Mouse (Mus musculus): ENCODE results near the gene Snrnp25. TPM values are rescaled to one million over a fixed set of nuclear protein-coding genes. Genes with fewer than 3 reads are reported as not detected.

Snrnp25 gene
- polyA plus RNA-seq, 1 experiment = not detected

GRCm38 (mm10) chr11:32190119-32190518 lies 15.1 kb upstream of the Snrnp25 start:
- no peaks in the 10 kb centered on the region for H3K4me1 ChIP-seq (ENCODE audit: control insufficient read depth, insufficient read depth, low read length)
- no peak overlapping the region for H3K27ac ChIP-seq (ENCODE audit: insufficient read depth, low read depth, low read length)
- TF ChIP-seq POLR2A (IDR thresholded peaks at IDR 0.05; ENCODE audit: insufficient read depth, low read depth, low read length) = no peak
- H3K4me3 ChIP-seq (ENCODE audit: insufficient read depth, low read depth, low read length) = no peak overlapping the region
- WGBS = 86% methylated on average over 9 of the region's 9 CpGs

- Histone ChIP-seq H3K4me3 (ENCODE audit: insufficient read depth, low read depth, low read length) (no peak overlapping the region), H3K27ac (ENCODE audit: insufficient read depth, low read depth, low read length) (no peak overlapping the region), H3K4me1 (ENCODE audit: control insufficient read depth, insufficient read depth, low read length) (no peaks in the 10 kb centered on the region)
- 85% methylated on average over 13 of the region's 13 CpGs for WGBS
- TF ChIP-seq CTCF (IDR thresholded peaks at IDR 0.05; ENCODE audit: insufficient read depth, low read depth, low read length) (no peak), POLR2A (IDR thresholded peaks at IDR 0.05; ENCODE audit: insufficient read depth, low read depth, low read length) (no peak)
These were observed 14.6 kb upstream of the Snrnp25 start for GRCm38 (mm10) chr11:32190603-32191110.

GRCm38 (mm10) chr11:32193156-32193555 lies 12.1 kb upstream of the Snrnp25 start:
- no peak for TF ChIP-seq CTCF (IDR thresholded peaks at IDR 0.05; ENCODE audit: insufficient read depth, low read depth, low read length)
- TF ChIP-seq POLR2A (IDR thresholded peaks at IDR 0.05; ENCODE audit: insufficient read depth, low read depth, low read length) = no peak
- H3K4me3 ChIP-seq (ENCODE audit: insufficient read depth, low read depth, low read length) = no peak overlapping the region
- H3K27ac ChIP-seq (ENCODE audit: insufficient read depth, low read depth, low read length) = no peak overlapping the region
- 94% methylated on average over 10 of the region's 10 CpGs for whole genome bisulfite sequencing
- no peaks in the 10 kb centered on the region for H3K4me1 ChIP-seq (ENCODE audit: control insufficient read depth, insufficient read depth, low read length)

DNA sequence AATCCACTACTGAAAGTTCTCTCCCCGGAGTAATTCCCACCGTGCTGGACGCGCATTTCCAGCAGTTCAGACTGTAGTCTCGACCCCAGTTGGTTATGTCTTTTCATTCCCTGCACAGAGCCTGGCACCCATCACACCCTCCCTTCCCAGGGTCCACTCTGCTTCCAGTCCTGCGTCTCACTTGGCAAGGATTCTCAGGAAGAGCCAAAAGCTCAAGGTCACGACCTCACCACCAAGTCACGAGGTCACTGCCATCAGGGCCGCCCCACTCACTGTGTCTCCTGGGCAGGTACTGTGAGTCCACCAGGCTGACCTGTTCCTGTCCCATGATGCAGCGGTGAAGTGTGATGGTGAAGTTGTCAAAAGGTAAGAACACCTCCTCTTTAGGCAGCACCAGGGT lies 11.1 kb upstream of the Snrnp25 start:
- Histone ChIP-seq H3K4me3 (ENCODE audit: insufficient read depth, low read depth, low read length) (no peak overlapping the region), H3K27ac (ENCODE audit: insufficient read depth, low read depth, low read length) (no peak overlapping the region), H3K4me1 (ENCODE audit: control insufficient read depth, insufficient read depth, low read length) (no peaks in the 10 kb centered on the region)
- no peak for TF ChIP-seq CTCF (IDR thresholded peaks at IDR 0.05; ENCODE audit: insufficient read depth, low read depth, low read length)
- no peak for TF ChIP-seq POLR2A (IDR thresholded peaks at IDR 0.05; ENCODE audit: insufficient read depth, low read depth, low read length)
- 90% methylated on average over 10 of the region's 10 CpGs for WGBS

GRCm38 (mm10) chr11:32194626-32195025 lies 10.6 kb upstream of the Snrnp25 start:
- Histone ChIP-seq H3K4me1 (ENCODE audit: control insufficient read depth, insufficient read depth, low read length) (no peaks in the 10 kb centered on the region), H3K27ac (ENCODE audit: insufficient read depth, low read depth, low read length) (no peak overlapping the region), H3K4me3 (ENCODE audit: insufficient read depth, low read depth, low read length) (no peak overlapping the region)
- no peak for TF ChIP-seq POLR2A (IDR thresholded peaks at IDR 0.05; ENCODE audit: insufficient read depth, low read depth, low read length)
- TF ChIP-seq CTCF (IDR thresholded peaks at IDR 0.05; ENCODE audit: insufficient read depth, low read depth, low read length) = no peak
- WGBS = 88% methylated on average over 5 of the region's 5 CpGs

DNA sequence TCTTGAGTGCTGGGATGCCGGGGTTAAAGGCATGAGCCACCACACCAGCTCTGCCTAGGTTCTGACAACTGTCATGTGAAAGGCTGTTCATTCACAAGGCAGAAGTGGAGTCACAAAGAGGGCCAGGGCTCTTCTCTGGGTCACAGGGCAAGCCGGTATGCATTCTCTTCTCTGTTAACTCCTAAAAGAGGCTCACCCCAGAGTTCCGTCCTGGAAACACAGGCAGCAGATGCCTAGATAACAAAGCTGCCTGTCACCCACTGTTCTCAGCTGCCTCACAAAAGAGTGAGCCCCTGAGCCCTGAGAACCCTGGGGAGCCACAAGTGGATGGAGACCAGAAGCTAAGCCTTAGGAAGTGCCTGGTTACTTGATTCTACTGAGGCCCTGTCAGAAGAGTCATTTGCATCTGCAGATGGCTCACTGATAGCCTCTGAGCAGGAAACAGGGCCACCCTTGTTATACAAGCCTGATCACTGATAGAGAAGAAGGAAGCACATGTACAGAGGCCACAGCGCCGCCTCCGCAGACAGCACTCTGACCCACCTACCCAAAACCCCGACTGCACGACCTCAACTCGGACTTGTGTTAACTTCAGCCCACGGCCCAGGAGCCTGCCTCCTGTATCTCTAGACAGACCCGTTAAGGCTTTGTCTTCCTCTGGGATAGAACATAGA lies 9.2 kb upstream of the Snrnp25 start:
- no peak for TF ChIP-seq POLR2A (IDR thresholded peaks at IDR 0.05; ENCODE audit: insufficient read depth, low read depth, low read length)
- no peak for TF ChIP-seq CTCF (IDR thresholded peaks at IDR 0.05; ENCODE audit: insufficient read depth, low read depth, low read length)
- WGBS = 52% methylated on average over 11 of the region's 11 CpGs
- Histone ChIP-seq H3K4me1 (ENCODE audit: control insufficient read depth, insufficient read depth, low read length) (no peaks in the 10 kb centered on the region), H3K4me3 (ENCODE audit: insufficient read depth, low read depth, low read length) (no peak overlapping the region), H3K27ac (ENCODE audit: insufficient read depth, low read depth, low read length) (no peak overlapping the region)

GRCm38 (mm10) chr11:32196727-32197126 lies 8.5 kb upstream of the Snrnp25 start:
- H3K4me1 ChIP-seq (ENCODE audit: control insufficient read depth, insufficient read depth, low read length) = no peaks in the 10 kb centered on the region
- WGBS = 76% methylated on average over 6 of the region's 6 CpGs
- H3K27ac ChIP-seq (ENCODE audit: insufficient read depth, low read depth, low read length) = no peak overlapping the region
- TF ChIP-seq POLR2A (IDR thresholded peaks at IDR 0.05; ENCODE audit: insufficient read depth, low read depth, low read length) (no peak), CTCF (IDR thresholded peaks at IDR 0.05; ENCODE audit: insufficient read depth, low read depth, low read length) (no peak)
- H3K4me3 ChIP-seq (ENCODE audit: insufficient read depth, low read depth, low read length) = no peak overlapping the region

DNA sequence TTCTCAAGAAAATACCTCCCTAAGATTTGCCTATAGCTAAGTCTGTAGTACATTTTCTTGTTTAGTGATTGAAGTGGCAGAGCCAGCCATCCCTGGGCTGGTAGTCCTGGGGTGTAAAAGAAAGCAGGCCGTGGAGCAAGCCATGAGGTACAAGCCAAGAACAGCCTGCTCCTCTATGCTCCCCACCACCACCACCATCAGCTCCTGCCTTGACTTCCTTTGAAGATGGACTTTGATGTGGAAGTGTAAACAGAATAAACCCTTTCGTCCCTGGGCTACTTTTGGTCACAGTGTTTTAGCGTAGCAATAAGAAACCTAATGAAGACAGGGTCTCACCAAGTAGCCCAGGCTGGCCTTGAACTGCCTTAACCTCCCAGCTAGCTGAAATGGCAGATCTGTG lies 7.4 kb upstream of the Snrnp25 start:
- Histone ChIP-seq H3K4me3 (ENCODE audit: insufficient read depth, low read depth, low read length) (no peak overlapping the region), H3K27ac (ENCODE audit: insufficient read depth, low read depth, low read length) (no peak overlapping the region), H3K4me1 (ENCODE audit: control insufficient read depth, insufficient read depth, low read length) (no peaks in the 10 kb centered on the region)
- TF ChIP-seq CTCF (IDR thresholded peaks at IDR 0.05; ENCODE audit: insufficient read depth, low read depth, low read length) (no peak), POLR2A (IDR thresholded peaks at IDR 0.05; ENCODE audit: insufficient read depth, low read depth, low read length) (no peak)
- WGBS = 80% methylated on average over 3 of the region's 3 CpGs

DNA sequence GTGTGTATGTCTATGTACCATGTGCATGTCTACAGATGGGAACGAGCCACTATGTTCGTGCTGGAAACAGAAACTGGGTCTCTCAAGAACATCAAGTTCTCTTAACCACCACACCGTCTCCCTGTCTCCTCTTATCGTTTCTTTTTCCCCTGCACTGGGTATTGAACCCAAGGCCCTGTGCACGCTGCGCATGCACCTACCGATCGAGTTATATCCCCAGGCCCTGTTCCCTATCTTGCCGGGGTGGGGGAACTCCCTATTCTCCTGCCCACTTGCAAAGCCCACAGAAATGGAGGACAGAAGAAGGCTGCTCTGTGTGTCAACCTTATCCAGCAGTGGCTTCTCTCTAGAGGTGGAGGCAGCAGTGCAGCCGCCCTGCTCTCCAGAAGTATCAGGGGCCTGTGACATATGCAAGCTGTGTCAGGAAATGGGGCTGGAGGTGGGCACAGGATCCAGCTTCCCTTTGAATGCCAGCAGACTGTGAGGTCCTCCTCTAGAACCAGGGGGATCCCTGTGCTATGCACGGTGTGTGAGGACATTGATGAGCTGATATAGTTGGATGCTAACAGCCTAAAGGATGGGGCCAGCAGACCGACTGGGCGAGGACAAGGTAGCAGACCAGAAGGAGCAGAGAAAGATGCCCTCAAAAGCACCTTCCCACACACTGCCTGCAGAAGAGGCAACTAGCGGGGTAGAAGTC lies 6.8 kb upstream of the Snrnp25 start:
- no peak overlapping the region for H3K27ac ChIP-seq (ENCODE audit: insufficient read depth, low read depth, low read length)
- no peak overlapping the region for H3K4me3 ChIP-seq (ENCODE audit: insufficient read depth, low read depth, low read length)
- H3K4me1 ChIP-seq (ENCODE audit: control insufficient read depth, insufficient read depth, low read length) = no peaks in the 10 kb centered on the region
- TF ChIP-seq POLR2A (IDR thresholded peaks at IDR 0.05; ENCODE audit: insufficient read depth, low read depth, low read length) (no peak), CTCF (IDR thresholded peaks at IDR 0.05; ENCODE audit: insufficient read depth, low read depth, low read length) (no peak)
- WGBS = 84% methylated on average over 14 of the region's 14 CpGs
